Mouse (Mus musculus): ENCODE measurements around the gene Gm20897. TPM values are rescaled to one million over a fixed set of nuclear protein-coding genes. Genes with fewer than 3 reads are reported as not detected.
"Not testable (repeated sequence)": the region's sequence is repeated elsewhere in the genome, so short reads cannot be mapped to it uniquely, and the experiment has no call there.

The Gm20897 gene
- total RNA-seq (2021): not detected
- long read RNA-seq, experiment 1: 0 reads
- long read RNA-seq, experiment 2: 0 reads

- DNase-seq (ENCODE audit: low spot score in 2 of 2): not testable (repeated sequence)
These were observed at the start of gene Gm20897 for GRCm38 (mm10) chrY:38502138-38502537. Gene Gm20897, minus strand, starts transcription at chrY:38502238.

Other genes with a start within 250 kb of the Gm20897 start
- gene Gm21732, start 73.5 kb upstream of the Gm20897 start, total RNA-seq (2021): not detected